Mouse (Mus musculus) ES-Bruce4 (cell line): ENCODE measurements around the gene Tmem40.

Source experiments
- CTCF ChIP-seq: IDR thresholded peaks from one replicate; pipeline ENCODE4 v1.8.1; 2011; ENCODE audit warnings: low read depth, low read length
- POLR2A ChIP-seq: IDR thresholded peaks from one replicate; pipeline ENCODE4 v1.8.1; 2011; ENCODE audit warnings: low read length; ENCODE audit not compliant: insufficient read depth

DNA sequence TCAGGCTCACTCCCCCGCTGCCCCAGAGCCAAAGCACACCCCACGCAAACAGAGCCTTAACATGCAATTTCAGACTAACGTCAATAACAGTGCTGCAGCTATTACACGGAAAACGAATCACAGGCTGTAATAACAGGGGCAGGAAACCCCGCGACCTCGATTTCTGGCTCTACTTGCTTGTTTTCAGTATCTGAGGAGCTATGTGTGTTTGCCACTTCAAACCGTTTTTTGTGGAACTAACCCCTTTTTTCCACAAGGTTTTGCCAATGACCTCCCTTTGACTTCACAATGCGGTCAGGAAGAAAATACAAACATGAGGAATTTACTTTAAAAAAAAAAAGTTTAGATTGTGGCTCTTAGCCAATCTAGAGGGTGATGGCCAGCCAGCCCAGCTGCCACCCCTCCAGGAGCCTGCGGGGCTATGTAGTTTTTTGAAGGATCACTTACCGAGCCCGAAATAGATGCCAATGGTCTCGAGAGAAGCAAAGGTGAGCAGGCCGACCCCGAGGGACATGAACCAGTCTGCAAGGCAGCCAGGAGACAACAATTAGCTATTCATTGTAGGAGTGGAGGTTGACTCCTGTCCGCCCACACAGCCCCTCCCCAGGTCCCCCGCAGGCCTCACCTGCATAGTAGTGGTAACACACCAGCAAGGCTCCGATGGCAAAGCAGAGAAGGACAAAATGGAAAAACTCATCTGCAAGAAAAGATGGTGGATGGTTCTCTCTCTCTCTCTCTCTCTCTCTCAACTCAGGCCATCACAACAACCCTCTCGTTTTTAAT is 31.5 kb downstream of the Tmem40 start:
- peak; percentile 20 for TF ChIP-seq POLR2A
- no peak for TF ChIP-seq CTCF
